Mouse (Mus musculus) mouse embryonic stem cell (cell line): Measurements from ENCODE around the gene Mthfr.

Source experiments
- in situ Hi-C, 2 experiments: fragments of 300-500 bp; cut with MboI; formaldehyde crosslinking; loops; 1 replicate in 1 of 2; 3 replicates in 1 of 2; pipeline ENCODE4 v1.14.3; 2019 to 2020; ENCODE audit warnings: low sequenced_read_pairs in 2 of 2, low pct_unique_long_range_greater_than_20kb in 1 of 2, mixed read lengths in 1 of 2; ENCODE audit not compliant: unreplicated experiment in 1 of 2

The Mthfr gene

GRCm38 (mm10) chr4:148056801-148057200 lies 17.9 kb downstream of the Mthfr start:
- in situ Hi-C loops = no loop called here

- in situ Hi-C loops = no loop called here
Observed at GRCm38 (mm10) chr4:148057661-148058209, 18.9 kb downstream of the Mthfr start.

GRCm38 (mm10) chr4:148058218-148058819 lies 19.4 kb downstream of the Mthfr start:
- in situ Hi-C loops = no loop called here

GRCm38 (mm10) chr4:148058993-148059392 lies 20.1 kb downstream of the Mthfr start:
- in situ Hi-C loops = no loop called here

- in situ Hi-C loops = loop anchor here in 1 of 2 experiments (5.0 kb wide), 1 partner anchor 103 kb away; no protein-coding TSS in a partner anchor
Observed at GRCm38 (mm10) chr4:148060120-148061085, 21.5 kb downstream of the Mthfr start.

GRCm38 (mm10) chr4:148061086-148061480 lies 22.2 kb downstream of the Mthfr start:
- in situ Hi-C loops = loop anchor here in 1 of 2 experiments (5.0 kb wide), 1 partner anchor 104 kb away; no protein-coding TSS in a partner anchor

- in situ Hi-C loops = no loop called here
Observed at GRCm38 (mm10) chr4:148065702-148066400, 27.0 kb downstream of the Mthfr start.

- in situ Hi-C loops = no loop called here
Observed at GRCm38 (mm10) chr4:148066401-148066744, 27.5 kb downstream of the Mthfr start.

- in situ Hi-C loops = no loop called here
Observed at GRCm38 (mm10) chr4:148067346-148067745, 28.5 kb downstream of the Mthfr start.

GRCm38 (mm10) chr4:148069602-148070218 lies 30.8 kb downstream of the Mthfr start:
- in situ Hi-C loops = no loop called here

- in situ Hi-C loops = no loop called here
Observed at GRCm38 (mm10) chr4:148071508-148071907, 32.6 kb downstream of the Mthfr start.

- in situ Hi-C loops = no loop called here
Observed at GRCm38 (mm10) chr4:148074521-148075189, 35.8 kb downstream of the Mthfr start.

- in situ Hi-C loops = no loop called here
Observed at GRCm38 (mm10) chr4:148075259-148075658, 36.4 kb downstream of the Mthfr start.

- in situ Hi-C loops = no loop called here
Observed at GRCm38 (mm10) chr4:148075881-148076280, 37.0 kb downstream of the Mthfr start.

GRCm38 (mm10) chr4:148079212-148079611 lies 40.3 kb downstream of the Mthfr start:
- in situ Hi-C loops = no loop called here

- in situ Hi-C loops = no loop called here
Observed at GRCm38 (mm10) chr4:148079944-148080596, 41.2 kb downstream of the Mthfr start.

- in situ Hi-C loops = no loop called here
Observed at GRCm38 (mm10) chr4:148080597-148080973, 41.7 kb downstream of the Mthfr start.
